Mouse (Mus musculus) sigmoid colon, adult 10 weeks (tissue): ENCODE measurements around the gene Spata22. TPM values are rescaled to one million over a fixed set of nuclear protein-coding genes. Genes with fewer than 3 reads are reported as not detected.

Experiments
- polyA plus RNA-seq: library from polyadenylated mRNA; stranded (reverse); fragments of 350-450 nt; fragmentation: Illumina TruSeq; extraction: RNeasy Lipid Tissue Mini Kit (QIAGEN cat#74804); gene quantifications from one replicate; pipeline ENCODE4 v1.2.3, GENCODE M21; 2014; ENCODE audit warnings: low read depth, low replicate concordance

The Spata22 gene
- polyA plus RNA-seq = 3.1 TPM

GRCm38 (mm10) chr11:73329442-73329841, at the start of gene Spata22, which contains the start of the genes Aspa and Gm49340:
Gene Spata22 (plus strand): TSS chr11:73329741.
Gene Aspa (minus strand): TSS chr11:73329596.
Gene Gm49340 (plus strand): TSS chr11:73329741.

GRCm38 (mm10) chr11:73350483-73350882, 20.9 kb downstream of the Spata22 start, which contains the start of gene Olfr20:
Gene Olfr20 (plus strand): TSS chr11:73350783.

GRCm38 (mm10) chr11:73370946-73371345, 41.4 kb downstream of the Spata22 start, which contains the start of gene Olfr376:
Gene Olfr376 (plus strand): TSS chr11:73371246.

Other genes starting within 250 kb of the Spata22 start
- gene Itgae, start 239.2 kb upstream of the Spata22 start, polyA plus RNA-seq = 1.4 TPM
- gene Haspin, start 191.4 kb upstream of the Spata22 start, polyA plus RNA-seq = 4.4 TPM
- gene P2rx5, start 169.3 kb upstream of the Spata22 start, polyA plus RNA-seq = not detected
- gene Emc6, start 152.7 kb upstream of the Spata22 start, polyA plus RNA-seq = 36.6 TPM
- gene Tax1bp3, start 152.7 kb upstream of the Spata22 start, polyA plus RNA-seq = 82.2 TPM
- gene Ctns, start 130.7 kb upstream of the Spata22 start, polyA plus RNA-seq = 18.5 TPM
- gene Shpk, start 130.3 kb upstream of the Spata22 start, polyA plus RNA-seq = 6.1 TPM
- gene Trpv1, start 95.4 kb upstream of the Spata22 start, polyA plus RNA-seq = 0.66 TPM
- gene Trpv3, start 62.4 kb upstream of the Spata22 start, polyA plus RNA-seq = 40.7 TPM
- 32.5 TPM for gene Aspa, start 145 bp upstream of the Spata22 start, polyA plus RNA-seq
- not detected for gene Gm49340, start within 50 bp of the Spata22 start, polyA plus RNA-seq
- gene Olfr20, start 21.0 kb downstream of the Spata22 start, polyA plus RNA-seq = not detected
- gene Olfr376, start 41.5 kb downstream of the Spata22 start, polyA plus RNA-seq = not detected
- not detected for gene Olfr1, start 69.9 kb downstream of the Spata22 start, polyA plus RNA-seq
- gene Olfr378, start 98.7 kb downstream of the Spata22 start, polyA plus RNA-seq = not detected
- gene Olfr380, start 127.8 kb downstream of the Spata22 start, polyA plus RNA-seq = not detected
- gene Olfr381, start 161.9 kb downstream of the Spata22 start, polyA plus RNA-seq = not detected
- gene Olfr382, start 187.5 kb downstream of the Spata22 start, polyA plus RNA-seq = not detected